Mouse (Mus musculus) lung, postnatal 0 days (tissue): ENCODE measurements at regions not wholly inside any gene's neighbourhood (a gene's known extent, or its start where the extent isn't known, plus 50 kb on each side); places are given as distances from the start of the nearest gene placed in this dataset.

ENCODE experiments used
- ATAC-seq: fragments of 200-750 bp; cut with Nextera tagmentation; 2 replicates; pipeline ENCODE4 v1.8.0; 2017; ENCODE audit warnings: moderate library complexity
- DNase-seq: peaks from one replicate; pipeline ENCODE4 v3.0.0-alpha.2; 2016; ENCODE audit warnings: low spot score
- H3K27ac ChIP-seq: fragments of 300-500 bp; sonication (generic); 2 replicates; pipeline ENCODE4 v1.5.1; 2014; ENCODE audit warnings: antibody characterized with exemption, mild to moderate bottlenecking, low read length, mixed read lengths
- H3K27me3 ChIP-seq: fragments of 300-500 bp; sonication (generic); replicated peaks from 2 replicates; pipeline ENCODE4 v1.6.1; 2014; ENCODE audit warnings: low read length, mixed read lengths; ENCODE audit not compliant: insufficient read depth
- H3K36me3 ChIP-seq: fragments of 300-500 bp; sonication (generic); 2 replicates; pipeline ENCODE4 v1.6.1; 2014; ENCODE audit warnings: low read length, mixed read lengths; ENCODE audit not compliant: insufficient read depth
- H3K4me1 ChIP-seq: fragments of 300-500 bp; sonication (generic); 2 replicates; pipeline ENCODE4 v1.6.1; 2014; ENCODE audit warnings: antibody characterized with exemption, low read depth, low read length, mixed read lengths; ENCODE audit not compliant: insufficient read depth
- H3K4me2 ChIP-seq: fragments of 300-500 bp; sonication (generic); replicated peaks from 2 replicates; pipeline ENCODE4 v1.6.1; 2014; ENCODE audit warnings: low read depth, mild to moderate bottlenecking, low read length, moderate library complexity, mixed read lengths
- H3K4me3 ChIP-seq: fragments of 300-500 bp; sonication (generic); 2 replicates; pipeline ENCODE4 v1.5.1; 2014; ENCODE audit warnings: low read depth, low read length
- H3K9ac ChIP-seq: fragments of 300-500 bp; sonication (generic); replicated peaks from 2 replicates; pipeline ENCODE4 v1.6.1; 2014; ENCODE audit warnings: low read depth, mild to moderate bottlenecking
- H3K9me3 ChIP-seq: fragments of 300-500 bp; sonication (generic); 2 replicates; pipeline ENCODE4 v1.6.1; 2016; ENCODE audit warnings: low read length, mixed read lengths
- CTCF ChIP-seq: IDR thresholded peaks from 2 replicates; pipeline ENCODE4 v1.5.1; 2016; ENCODE audit warnings: antibody characterized with exemption, mild to moderate bottlenecking
- EP300 ChIP-seq: IDR thresholded peaks from 2 replicates; pipeline ENCODE4 v1.6.1; 2016; ENCODE audit warnings: antibody characterized with exemption, mild to moderate bottlenecking, control low read depth
- WGBS: fragments of 180-500 bp; shearing (Covaris S2); extraction: QIAGEN DNeasy Blood & Tissue Kit; methylation state at CpG from one replicate; pipeline ENCODE4 v1.1.7; 2014; 5-methylcytosine and 5-hydroxymethylcytosine counted together

DNA sequence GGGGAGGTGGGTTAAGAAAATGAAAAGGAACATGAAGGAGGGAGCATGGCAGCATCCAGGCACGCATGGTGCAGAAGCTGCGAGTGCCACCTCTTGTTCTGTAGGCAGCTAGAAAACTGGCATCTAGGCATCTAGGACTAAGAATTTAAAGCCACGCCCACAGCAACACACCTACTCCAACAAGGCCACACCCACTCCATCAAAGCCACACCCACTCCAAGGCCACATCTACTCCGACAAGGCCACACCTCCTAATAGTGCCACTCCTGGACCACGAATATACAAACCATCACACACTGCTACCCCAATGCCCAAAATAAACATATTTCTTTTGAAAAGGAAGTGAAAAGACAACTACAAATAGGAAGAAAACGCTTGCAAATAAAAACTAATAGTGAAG lies 66.6 kb upstream of the Zmiz1 start:
- Histone ChIP-seq H3K4me2 (no peak overlapping the region), H3K4me3 (no peak overlapping the region), H3K4me1 (peaks cover 4% of the 10 kb centered on the region; the same call in 1 of the 2 replicates), H3K9me3 (no peaks in the 10 kb centered on the region), H3K27ac (no peak overlapping the region), H3K27me3 (no peaks in the 10 kb centered on the region), H3K9ac (no peak overlapping the region), H3K36me3 (no peaks in the 10 kb centered on the region)
- peak; percentile 32 for DNase-seq
- 61% methylated on average over 6 of the region's 6 CpGs for WGBS
- TF ChIP-seq EP300 (no peak), CTCF (no peak)
- no peak for ATAC-seq

DNA sequence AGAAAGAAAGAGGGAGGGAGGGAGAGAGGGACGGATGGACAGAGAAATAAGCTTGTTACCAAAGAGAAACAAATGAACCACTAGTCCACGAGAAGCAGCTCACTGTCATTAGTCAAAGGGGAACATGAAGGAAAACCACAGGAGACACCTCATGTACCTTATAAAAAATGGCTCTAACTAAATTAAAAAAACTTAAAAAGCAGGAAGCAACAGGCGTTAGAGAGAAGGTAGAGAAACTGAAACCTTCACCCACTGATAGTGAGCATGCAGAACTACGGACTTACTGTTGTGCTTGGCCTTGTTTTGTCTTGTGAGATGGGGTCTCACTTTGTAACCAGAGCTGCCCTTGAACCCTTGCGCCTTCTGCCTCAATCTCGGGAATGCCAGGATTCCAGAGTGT lies 66.0 kb upstream of the Zmiz1 start:
- DNase-seq = no peak
- H3K27me3 ChIP-seq = no peaks in the 10 kb centered on the region
- H3K4me2 ChIP-seq = no peak overlapping the region
- H3K4me3 ChIP-seq = no peak overlapping the region
- no peak for ATAC-seq
- H3K27ac ChIP-seq = no peak overlapping the region
- peaks cover 4% of the 10 kb centered on the region; the same call in 1 of the 2 replicates for H3K4me1 ChIP-seq
- 80% methylated on average over 6 of the region's 6 CpGs for WGBS
- TF ChIP-seq EP300 (no peak), CTCF (no peak)
- no peak overlapping the region for H3K9ac ChIP-seq
- H3K36me3 ChIP-seq = no peaks in the 10 kb centered on the region
- H3K9me3 ChIP-seq = no peaks in the 10 kb centered on the region

DNA sequence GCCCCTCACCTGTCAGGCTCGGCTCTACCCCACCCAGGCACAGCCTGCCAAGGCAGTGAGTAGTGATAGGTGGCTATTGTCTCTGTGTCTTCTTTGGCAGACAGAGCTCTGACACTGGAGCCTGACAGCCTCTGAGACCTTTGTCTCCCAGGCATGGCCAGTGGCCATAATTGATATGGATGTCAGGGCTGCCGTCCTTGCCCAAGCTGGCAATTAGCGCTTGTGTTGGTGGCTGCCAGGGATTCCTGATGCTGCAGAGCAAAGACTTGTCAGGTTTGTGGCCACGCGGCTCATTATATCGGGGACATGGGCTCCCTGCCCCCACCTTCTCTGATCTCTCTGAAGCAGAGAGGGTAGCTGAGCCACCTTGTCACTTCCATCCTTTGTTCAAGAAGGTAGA lies 64.1 kb upstream of the Zmiz1 start:
- Histone ChIP-seq H3K4me1 (peaks cover 4% of the 10 kb centered on the region; the same call in 1 of the 2 replicates), H3K36me3 (no peaks in the 10 kb centered on the region), H3K4me3 (no peak overlapping the region), H3K9ac (no peak overlapping the region), H3K4me2 (no peak overlapping the region), H3K9me3 (no peaks in the 10 kb centered on the region), H3K27me3 (no peaks in the 10 kb centered on the region), H3K27ac (no peak overlapping the region)
- no peak for DNase-seq
- 72% methylated on average over 6 of the region's 6 CpGs for WGBS
- ATAC-seq = no peak
- TF ChIP-seq EP300 (no peak), CTCF (no peak)

DNA sequence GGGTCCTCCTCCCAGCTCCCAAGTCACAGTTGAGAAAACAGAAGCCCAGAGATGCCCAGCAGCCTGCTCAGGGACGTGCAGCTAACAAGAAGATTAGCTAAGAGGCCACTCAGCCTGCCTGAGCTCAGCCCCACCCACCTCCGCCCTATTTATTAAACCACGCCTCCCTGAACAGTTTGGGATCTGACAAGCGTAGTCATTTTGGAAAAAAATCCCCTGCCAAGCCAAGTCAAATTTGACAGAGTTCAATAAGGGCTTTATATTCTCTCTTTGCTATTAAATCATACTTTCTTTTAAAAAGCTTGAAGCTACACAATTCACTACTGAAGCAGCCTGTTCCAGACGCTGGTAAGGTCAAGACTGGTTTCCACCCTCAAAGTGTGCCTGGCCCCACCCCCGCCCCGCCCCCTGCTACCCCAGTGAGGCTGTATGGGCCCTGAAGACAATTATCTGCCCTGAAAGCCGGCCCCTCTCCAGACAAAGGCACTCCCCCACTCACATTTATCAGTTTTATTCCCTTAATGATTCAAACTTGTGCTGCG lies 61.9 kb upstream of the Zmiz1 start:
- no peak overlapping the region; the same call in 1 of the 2 replicates for H3K4me3 ChIP-seq
- no peak overlapping the region for H3K9ac ChIP-seq

DNA sequence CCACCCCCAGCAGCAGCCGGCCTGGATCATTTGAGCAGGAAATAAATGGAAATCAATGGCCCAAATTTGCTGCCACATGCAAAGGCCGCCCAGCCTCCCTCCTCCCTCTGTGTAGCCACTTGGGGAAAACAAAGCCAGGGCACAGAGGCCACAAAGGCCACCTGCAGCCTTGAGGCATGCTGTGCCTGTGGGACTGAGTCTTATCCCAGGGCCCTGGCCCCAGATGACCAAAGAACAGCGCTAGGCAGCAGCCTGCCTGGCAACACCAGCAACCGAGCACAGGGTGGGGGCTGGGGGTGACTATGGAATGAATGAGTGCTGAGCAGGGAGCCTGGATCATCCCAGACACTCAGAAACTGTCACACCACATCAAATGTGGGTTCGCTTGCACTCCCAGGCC lies 61.2 kb upstream of the Zmiz1 start:
- WGBS = 49% methylated on average over 5 of the region's 5 CpGs
- TF ChIP-seq CTCF (no peak), EP300 (no peak)
- H3K36me3 ChIP-seq = no peaks in the 10 kb centered on the region
- H3K4me3 ChIP-seq = no peak overlapping the region
- peaks cover 4% of the 10 kb centered on the region; the same call in 1 of the 2 replicates for H3K4me1 ChIP-seq
- no peak overlapping the region for H3K4me2 ChIP-seq
- ATAC-seq (no peak), DNase-seq (no peak)
- H3K9me3 ChIP-seq = no peaks in the 10 kb centered on the region
- H3K27me3 ChIP-seq = no peaks in the 10 kb centered on the region
- no peak overlapping the region for H3K9ac ChIP-seq
- no peak overlapping the region for H3K27ac ChIP-seq

More for the DNA sequence above, 61.9 kb upstream of the Zmiz1 start:
- WGBS = 5% methylated on average over 9 of the region's 9 CpGs
- DNase-seq = peak; percentile 93
- Histone ChIP-seq H3K36me3 (no peaks in the 10 kb centered on the region), H3K4me1 (peaks cover 4% of the 10 kb centered on the region; the same call in 1 of the 2 replicates), H3K27ac (no peak overlapping the region), H3K9me3 (no peaks in the 10 kb centered on the region), H3K4me2 (peak overlapping the region; percentile 48), H3K27me3 (no peaks in the 10 kb centered on the region)
- peak; percentile 76 for ATAC-seq
- TF ChIP-seq EP300 = no peak
- TF ChIP-seq CTCF = no peak

DNA sequence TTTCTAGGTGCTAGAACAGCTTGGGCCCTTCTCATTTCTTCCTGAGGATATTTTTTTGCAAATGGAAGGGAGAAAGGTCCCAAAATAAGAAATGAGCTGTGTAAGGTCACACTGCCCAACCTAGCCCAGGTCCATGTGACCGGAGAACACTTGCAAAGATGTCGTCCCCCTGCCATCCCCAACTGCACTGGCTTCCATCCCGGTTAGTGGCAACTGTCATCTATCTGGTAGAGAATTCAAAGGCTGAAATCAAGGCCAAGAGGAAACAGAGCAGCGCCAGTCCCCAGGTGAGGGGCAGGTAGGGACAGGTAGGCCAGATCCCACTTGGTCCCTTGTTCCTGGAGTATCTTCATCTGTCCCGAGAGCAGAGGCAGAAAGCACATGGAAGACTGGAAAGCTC lies 60.2 kb upstream of the Zmiz1 start:
- Histone ChIP-seq H3K36me3 (no peaks in the 10 kb centered on the region), H3K4me3 (no peak overlapping the region), H3K9me3 (no peaks in the 10 kb centered on the region), H3K27me3 (no peaks in the 10 kb centered on the region), H3K4me2 (no peak overlapping the region), H3K9ac (no peak overlapping the region), H3K27ac (no peak overlapping the region), H3K4me1 (peaks cover 4% of the 10 kb centered on the region; the same call in 1 of the 2 replicates)
- TF ChIP-seq CTCF = no peak
- TF ChIP-seq EP300 = no peak
- ATAC-seq (no peak), DNase-seq (no peak)
- WGBS = 89% methylated on average over 5 of the region's 5 CpGs

DNA sequence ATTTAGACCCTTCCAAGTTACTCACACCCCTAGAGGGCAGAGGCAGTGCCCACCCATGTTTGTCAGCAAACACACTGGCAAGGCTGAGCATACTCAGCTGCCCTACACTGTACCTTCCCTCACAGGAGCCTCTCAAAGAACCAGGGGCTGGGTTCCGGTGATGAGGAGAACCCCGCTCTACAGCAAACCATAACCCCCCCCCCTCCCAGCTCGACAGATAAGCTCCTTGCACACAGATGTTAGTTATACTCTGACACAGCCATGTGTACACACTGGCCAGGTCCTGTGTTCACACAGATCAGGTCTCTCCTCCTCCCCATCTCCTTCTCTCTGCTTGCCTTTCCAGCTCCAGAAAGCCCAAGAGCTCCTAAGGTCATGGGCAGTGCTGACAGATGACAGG lies 59.7 kb upstream of the Zmiz1 start:
- Histone ChIP-seq H3K27me3 (no peaks in the 10 kb centered on the region), H3K27ac (no peak overlapping the region), H3K4me2 (no peak overlapping the region), H3K4me1 (peaks cover 4% of the 10 kb centered on the region; the same call in 1 of the 2 replicates), H3K9me3 (no peaks in the 10 kb centered on the region), H3K4me3 (no peak overlapping the region), H3K36me3 (no peaks in the 10 kb centered on the region), H3K9ac (no peak overlapping the region)
- ATAC-seq = no peak
- TF ChIP-seq CTCF = no peak
- no peak for TF ChIP-seq EP300
- WGBS = 46% methylated on average over 3 of the region's 3 CpGs
- no peak for DNase-seq
